Mouse (Mus musculus) liver, postnatal 0 days (tissue): Measurements from ENCODE around the gene Gm20388. TPM values are rescaled to one million over a fixed set of nuclear protein-coding genes. Genes with fewer than 3 reads are reported as not detected.
"Not testable (repeated sequence)": the region's sequence is repeated elsewhere in the genome, so short reads cannot be mapped to it uniquely, and the experiment has no call there.

Experiments
- ATAC-seq: fragments of 200-750 bp; cut with Nextera tagmentation; 2 replicates; pipeline ENCODE4 v1.8.0; 2017; ENCODE audit warnings: mild to moderate bottlenecking, moderate library complexity
- DNase-seq: peaks from one replicate; pipeline ENCODE4 v3.0.0-alpha.2; 2016
- H3K27ac ChIP-seq: fragments of 300-500 bp; sonication (generic); 2 replicates; pipeline ENCODE4 v1.5.1; 2014; ENCODE audit warnings: antibody characterized with exemption, moderate library complexity, mild to moderate bottlenecking, low read depth
- H3K27me3 ChIP-seq: fragments of 300-500 bp; sonication (generic); 2 replicates; pipeline ENCODE4 v1.6.1; 2014; ENCODE audit warnings: low read length, control low read depth, mixed read lengths; ENCODE audit not compliant: insufficient read depth
- H3K36me3 ChIP-seq: fragments of 300-500 bp; sonication (generic); replicated peaks from 2 replicates; pipeline ENCODE4 v1.6.1; 2014; ENCODE audit warnings: mild to moderate bottlenecking, control low read depth, low read length, moderate library complexity, mixed read lengths; ENCODE audit not compliant: insufficient read depth
- H3K4me1 ChIP-seq: fragments of 300-500 bp; sonication (generic); 2 replicates; pipeline ENCODE4 v1.6.1; 2014; ENCODE audit warnings: antibody characterized with exemption, mild to moderate bottlenecking, control low read depth; ENCODE audit not compliant: insufficient read depth
- H3K4me2 ChIP-seq: fragments of 300-500 bp; sonication (generic); 2 replicates; pipeline ENCODE4 v1.6.1; 2014; ENCODE audit warnings: low read depth, mild to moderate bottlenecking, low read length, moderate library complexity, mixed read lengths
- H3K4me3 ChIP-seq: fragments of 300-500 bp; sonication (generic); 2 replicates; pipeline ENCODE4 v1.5.1; 2014; ENCODE audit warnings: low read depth, low read length
- H3K9ac ChIP-seq: fragments of 300-500 bp; sonication (generic); replicated peaks from 2 replicates; pipeline ENCODE4 v1.6.1; 2014; ENCODE audit warnings: mild to moderate bottlenecking, moderate library complexity
- H3K9me3 ChIP-seq: fragments of 300-500 bp; sonication (generic); 2 replicates; pipeline ENCODE4 v1.6.1; 2016; ENCODE audit warnings: mild to moderate bottlenecking, control low read depth, low read length, mixed read lengths
- CTCF ChIP-seq: sonication (generic); IDR thresholded peaks from 2 replicates; pipeline ENCODE4 v1.5.1; 2016; ENCODE audit warnings: antibody characterized with exemption, low read depth
- EP300 ChIP-seq: IDR thresholded peaks from 2 replicates; pipeline ENCODE4 v1.6.1; 2016; ENCODE audit warnings: antibody characterized with exemption, low read depth, mild to moderate bottlenecking
- WGBS: fragments of 180-500 bp; shearing (Covaris S2); extraction: QIAGEN DNeasy Blood & Tissue Kit; methylation state at CpG from one replicate; pipeline ENCODE4 v1.1.7; 2014; ENCODE audit not compliant: insufficient replicate concordance; 5-methylcytosine and 5-hydroxymethylcytosine counted together
- polyA plus RNA-seq: library from polyadenylated mRNA; unstranded; fragments of >200 nt; fragmentation: Nextera tagmentation; extraction: Ambion mirVana; gene quantifications from 2 replicates; pipeline ENCODE4 v1.2.1, GENCODE M21; 2015

Gm20388 gene
- polyA plus RNA-seq, 1 experiment from 2014 or later, result not detected

GRCm38 (mm10) chr8:121310976-121311819, 1400.6 kb downstream of the Gm20388 start:
- Histone ChIP-seq H3K27me3 (no peaks in the 10 kb centered on the region), H3K4me1 (no peaks in the 10 kb centered on the region), H3K4me3 (no peak overlapping the region), H3K9ac (no peak overlapping the region), H3K27ac (no peak overlapping the region), H3K4me2 (no peak overlapping the region), H3K36me3 (no peaks in the 10 kb centered on the region), H3K9me3 (no peaks in the 10 kb centered on the region)
- ATAC-seq (no peak), DNase-seq (no peak)
- TF ChIP-seq EP300, result no peak
- no peak; the same call in 1 of the 2 replicates for TF ChIP-seq CTCF
- 36% methylated on average over 25 of the region's 25 CpGs for WGBS

- DNase-seq (no peak), ATAC-seq (no peak)
- TF ChIP-seq EP300 (no peak), CTCF (peak; percentile 27; the same call in 1 of the 2 replicates)
- WGBS, result 49% methylated on average over 6 of the region's 6 CpGs
- no peak overlapping the region for H3K9ac ChIP-seq
- no peak overlapping the region for H3K27ac ChIP-seq
- H3K27me3 ChIP-seq, result no peaks in the 10 kb centered on the region
- H3K4me1 ChIP-seq, result no peaks in the 10 kb centered on the region
- H3K4me2 ChIP-seq, result no peak overlapping the region
- no peaks in the 10 kb centered on the region for H3K36me3 ChIP-seq
- H3K9me3 ChIP-seq, result no peaks in the 10 kb centered on the region
- H3K4me3 ChIP-seq, result no peak overlapping the region
These were observed 1402.8 kb downstream of the Gm20388 start for GRCm38 (mm10) chr8:121313458-121313857.

- no peak for DNase-seq
- no peaks in the 10 kb centered on the region for H3K9me3 ChIP-seq
These were observed 1403.4 kb downstream of the Gm20388 start for GRCm38 (mm10) chr8:121314036-121314435.

GRCm38 (mm10) chr8:121315569-121315968, 1404.9 kb downstream of the Gm20388 start:
- Histone ChIP-seq H3K9ac (no peak overlapping the region), H3K36me3 (no peaks in the 10 kb centered on the region), H3K4me2 (no peak overlapping the region), H3K4me3 (no peak overlapping the region), H3K4me1 (no peaks in the 10 kb centered on the region), H3K9me3 (no peaks in the 10 kb centered on the region), H3K27ac (no peak overlapping the region), H3K27me3 (no peaks in the 10 kb centered on the region)
- DNase-seq (no peak), ATAC-seq (no peak)
- 10% methylated on average over 3 of the region's 3 CpGs for WGBS
- no peak for TF ChIP-seq CTCF
- no peak for TF ChIP-seq EP300

More at GRCm38 (mm10) chr8:121314036-121314435, 1403.4 kb downstream of the Gm20388 start:
- H3K4me2 ChIP-seq, result no peak overlapping the region
- H3K36me3 ChIP-seq, result no peaks in the 10 kb centered on the region
- H3K27me3 ChIP-seq, result no peaks in the 10 kb centered on the region
- no peak for TF ChIP-seq EP300
- no peak for TF ChIP-seq CTCF
- H3K27ac ChIP-seq, result no peak overlapping the region
- no peak overlapping the region for H3K4me3 ChIP-seq
- no peak for ATAC-seq
- H3K9ac ChIP-seq, result no peak overlapping the region
- WGBS, result 67% methylated on average over 5 of the region's 5 CpGs
- H3K4me1 ChIP-seq, result no peaks in the 10 kb centered on the region

- WGBS, result 13% methylated on average over 18 of the region's 18 CpGs
- H3K4me3 ChIP-seq, result no peak overlapping the region
- H3K4me1 ChIP-seq, result no peaks in the 10 kb centered on the region
- no peaks in the 10 kb centered on the region for H3K9me3 ChIP-seq
- H3K27me3 ChIP-seq, result no peaks in the 10 kb centered on the region
- H3K9ac ChIP-seq, result no peak overlapping the region
- H3K27ac ChIP-seq, result no peak overlapping the region
- H3K36me3 ChIP-seq, result no peaks in the 10 kb centered on the region
- ATAC-seq (no peak), DNase-seq (no peak)
- no peak overlapping the region for H3K4me2 ChIP-seq
- no peak for TF ChIP-seq CTCF
- TF ChIP-seq EP300, result no peak
These were observed 1405.4 kb downstream of the Gm20388 start for GRCm38 (mm10) chr8:121316009-121316408.

GRCm38 (mm10) chr8:121318756-121319155, 1408.1 kb downstream of the Gm20388 start:
- not testable (repeated sequence) for H3K4me1 ChIP-seq, H3K9ac ChIP-seq, DNase-seq, H3K36me3 ChIP-seq, H3K4me2 ChIP-seq, H3K4me3 ChIP-seq, ATAC-seq, H3K9me3 ChIP-seq, H3K27me3 ChIP-seq, H3K27ac ChIP-seq
- no CpG with 5 or more reads among the region's 19 CpGs for WGBS
